Mouse (Mus musculus) CD8-positive naive resting alpha-beta T cell, adult 57 days (primary cell): ENCODE data around the gene Card10. TPM values are rescaled to one million over a fixed set of nuclear protein-coding genes. Genes with fewer than 3 reads are reported as not detected.

Experiments
- total RNA-seq: library from RNA; stranded (reverse); gene quantifications from one replicate; pipeline ENCODE4 v1.2.4, GENCODE M21; 2023

The Card10 gene
- total RNA-seq: 0.21 TPM

DNA sequence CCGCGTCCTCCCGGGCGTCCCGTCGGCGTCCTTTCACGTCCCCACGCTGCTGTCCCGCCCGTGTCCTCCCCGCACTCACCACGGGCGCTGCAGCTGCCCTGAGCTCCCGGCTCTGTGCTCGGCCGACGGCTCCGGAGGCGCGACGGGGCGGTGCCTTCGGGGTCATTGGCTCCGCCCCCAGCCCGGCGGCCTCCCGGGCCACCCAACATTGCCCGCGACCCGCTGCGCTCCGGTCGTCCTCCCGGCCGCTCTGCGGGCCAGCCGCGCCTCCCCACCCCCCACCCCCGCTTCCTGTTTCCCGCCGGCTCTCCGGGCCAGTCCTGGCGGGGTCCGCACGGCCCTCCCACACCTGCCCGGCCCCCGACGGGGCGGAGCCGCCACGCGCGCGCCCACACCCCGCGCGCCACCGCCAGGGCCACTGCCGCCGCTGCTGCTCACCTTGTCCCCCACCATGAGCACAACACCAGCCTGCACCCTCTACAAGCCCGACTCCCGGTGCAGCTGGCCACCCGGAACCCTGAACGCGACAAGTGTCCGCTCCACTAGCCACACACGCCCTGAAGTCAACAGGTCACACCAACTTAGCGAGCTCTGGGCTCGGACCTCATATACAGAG lies at the start of gene Card10:
Gene Card10, minus strand, starts transcription at position 267 of the 616 bp plus-strand sequence.

DNA sequence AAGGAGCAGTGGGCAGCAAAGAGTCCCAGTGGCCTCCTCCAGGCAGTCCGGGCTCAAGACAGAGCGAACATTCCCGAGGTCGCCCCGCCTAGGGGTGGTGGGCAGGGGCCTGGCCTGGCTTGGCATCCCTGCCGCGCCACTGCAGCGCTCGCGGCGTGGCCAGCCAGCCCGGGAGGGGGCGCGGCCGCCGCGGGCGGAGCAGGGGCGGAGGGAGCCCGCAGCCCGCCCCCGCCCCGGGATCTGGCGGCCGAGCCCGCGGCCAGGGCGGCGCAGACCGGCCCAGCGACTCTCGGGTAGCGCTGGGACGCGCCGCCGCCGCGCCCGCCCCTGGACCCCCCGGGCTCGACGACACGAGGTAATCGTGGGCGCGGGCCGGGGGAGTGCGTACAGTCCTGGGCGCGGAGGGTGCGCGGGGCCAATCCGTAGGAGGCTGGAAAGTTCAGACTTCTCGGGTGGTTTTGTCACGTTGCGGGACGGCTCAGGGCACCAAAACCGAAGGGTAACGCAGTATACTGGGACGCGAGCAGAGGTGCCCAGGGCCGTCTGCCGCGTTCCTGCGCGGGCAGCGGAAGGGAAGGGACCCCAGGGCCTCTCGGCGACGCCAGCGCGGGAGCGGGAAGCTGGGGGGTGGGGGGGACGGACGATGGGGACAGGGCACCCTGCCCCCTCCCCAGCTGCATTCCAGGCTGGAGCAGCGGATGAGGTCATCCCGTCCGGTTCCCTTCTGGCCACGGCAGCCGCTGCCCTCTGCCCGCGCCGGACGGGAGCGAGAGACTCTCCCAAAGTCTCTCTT lies 39.7 kb upstream of the Card10 start, which contains the start of gene Cdc42ep1:
Gene Cdc42ep1, plus strand, starts transcription at position 254 of the 793 bp plus-strand sequence.

GRCm38 (mm10) chr15:78773290-78773729 lies 29.5 kb downstream of the Card10 start, which contains the start of gene Mfng:
Gene Mfng (minus strand): TSS chr15:78773475.

Other genes starting within 250 kb of the Card10 start
- gene Rac2, start 230.3 kb downstream of the Card10 start, total RNA-seq: 933 TPM
- gene Cyth4, start 206.0 kb downstream of the Card10 start, total RNA-seq: 229 TPM
- not detected for gene Elfn2, start 84.3 kb downstream of the Card10 start, total RNA-seq
- 115 TPM for gene Mfng, start 29.6 kb downstream of the Card10 start, total RNA-seq
- not detected for gene Cdc42ep1, start 39.6 kb upstream of the Card10 start, total RNA-seq
- gene Lgals2, start 52.5 kb upstream of the Card10 start, total RNA-seq: not detected
- 75.8 TPM for gene Gga1, start 74.1 kb upstream of the Card10 start, total RNA-seq
- 0.92 TPM for gene Gm49510, start 96.6 kb upstream of the Card10 start, total RNA-seq
- gene Sh3bp1, start 96.7 kb upstream of the Card10 start, total RNA-seq: 215 TPM
- gene Pdxp, start 110.9 kb upstream of the Card10 start, total RNA-seq: 18.3 TPM
- gene Lgals1, start 123.7 kb upstream of the Card10 start, total RNA-seq: 79.5 TPM
- 51.0 TPM for gene Nol12, start 131.9 kb upstream of the Card10 start, total RNA-seq
- 28.5 TPM for gene Triobp, start 144.7 kb upstream of the Card10 start, total RNA-seq
- gene H1f0, start 225.4 kb upstream of the Card10 start, total RNA-seq: 6.0 TPM
- not detected for gene Galr3, start 238.8 kb upstream of the Card10 start, total RNA-seq